Mouse (Mus musculus) neural tube, embryonic 14.5 days (tissue): ENCODE results near the gene Vsig10. TPM values are rescaled to one million over a fixed set of nuclear protein-coding genes. Genes with fewer than 3 reads are reported as not detected.

Experiments
- ATAC-seq: fragments of 200-750 bp; cut with Nextera tagmentation; 2 replicates; pipeline ENCODE4 v1.8.0; 2017; ENCODE audit warnings: low read depth, mild to moderate bottlenecking, moderate TSS enrichment, moderate library complexity
- H3K27ac ChIP-seq: fragments of 300-500 bp; sonication (generic); 2 replicates; pipeline ENCODE4 v1.5.1; 2014; ENCODE audit warnings: low read depth, mild to moderate bottlenecking, control low read depth, low read length, moderate library complexity, mixed read lengths
- H3K27me3 ChIP-seq: fragments of 300-500 bp; sonication (generic); 2 replicates; pipeline ENCODE4 v1.6.1; 2014; ENCODE audit warnings: low read length; ENCODE audit not compliant: control insufficient read depth, insufficient read depth
- H3K36me3 ChIP-seq: fragments of 300-500 bp; sonication (generic); 2 replicates; pipeline ENCODE4 v1.6.1; 2014; ENCODE audit warnings: low read length, mixed read lengths; ENCODE audit not compliant: control insufficient read depth, insufficient read depth
- H3K4me1 ChIP-seq: fragments of 300-500 bp; sonication (generic); 2 replicates; pipeline ENCODE4 v1.6.1; 2014; ENCODE audit warnings: low read length; ENCODE audit not compliant: control insufficient read depth, insufficient read depth
- H3K4me2 ChIP-seq: fragments of 300-500 bp; sonication (generic); 2 replicates; pipeline ENCODE4 v1.6.1; 2014; ENCODE audit warnings: mild to moderate bottlenecking, low read depth, low read length, control low read depth
- H3K4me3 ChIP-seq: fragments of 300-500 bp; sonication (generic); 2 replicates; pipeline ENCODE4 v1.5.1; 2014; ENCODE audit warnings: low read depth, low read length, control low read depth, mixed read lengths
- H3K9ac ChIP-seq: fragments of 300-500 bp; sonication (generic); replicated peaks from 2 replicates; pipeline ENCODE4 v1.6.1; 2014; ENCODE audit warnings: low read depth, mild to moderate bottlenecking, control low read depth, low read length, mixed read lengths
- H3K9me3 ChIP-seq: fragments of 300-500 bp; sonication (generic); 2 replicates; pipeline ENCODE4 v1.6.1; 2016; ENCODE audit warnings: low read length; ENCODE audit not compliant: control insufficient read depth
- WGBS: fragments of 180-500 bp; shearing (Covaris S2); extraction: QIAGEN DNeasy Blood & Tissue Kit; methylation state at CpG from one replicate; pipeline ENCODE4 v1.1.7; 2014; 5-methylcytosine and 5-hydroxymethylcytosine counted together
- polyA plus RNA-seq: library from polyadenylated mRNA; unstranded; fragments of >200 nt; fragmentation: Nextera tagmentation; extraction: Ambion mirVana; gene quantifications from 2 replicates; pipeline ENCODE4 v1.2.1, GENCODE M21; 2014

The Vsig10 gene
- polyA plus RNA-seq, 1 experiment from 2014 or later = 1.2 TPM

DNA sequence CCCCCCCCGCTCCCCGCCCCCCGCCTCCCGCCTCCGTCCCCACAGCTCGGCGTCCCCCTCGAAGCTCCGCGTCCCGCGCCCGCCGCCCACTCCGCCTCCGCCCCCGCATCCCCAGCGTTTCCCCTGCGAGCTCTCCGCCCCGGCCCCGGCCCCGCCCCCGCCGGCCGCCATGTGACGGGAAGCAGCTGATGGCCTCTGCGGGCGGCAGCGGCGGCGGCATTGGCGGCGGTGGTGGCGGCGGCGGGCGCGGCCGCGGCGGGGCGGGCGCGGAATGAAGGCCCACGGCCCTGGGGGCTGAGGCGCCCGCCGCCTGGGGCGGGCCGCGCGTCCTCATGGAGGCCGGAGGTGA is 38.2 kb downstream of the Vsig10 start, which contains the start of gene Wsb2:
Gene Wsb2 (plus strand): TSS at position 176 of the 349 bp plus-strand sequence.
- Histone ChIP-seq H3K9ac (peak within 1 kb of the TSS; percentile 95), H3K27ac (peak within 1 kb of the TSS; percentile 89), H3K9me3 (no peaks in the 10 kb centered on the region), H3K4me1 (peaks cover 25% of the 10 kb centered on the region), H3K4me2 (peak within 1 kb of the TSS; percentile 66), H3K4me3 (peak within 1 kb of the TSS; percentile 97), H3K36me3 (no peaks in the 10 kb centered on the region), H3K27me3 (no peaks in the 10 kb centered on the region)
- 0% methylated on average over 1 of the region's 54 CpGs for WGBS
- peak; percentile 78 for ATAC-seq

DNA sequence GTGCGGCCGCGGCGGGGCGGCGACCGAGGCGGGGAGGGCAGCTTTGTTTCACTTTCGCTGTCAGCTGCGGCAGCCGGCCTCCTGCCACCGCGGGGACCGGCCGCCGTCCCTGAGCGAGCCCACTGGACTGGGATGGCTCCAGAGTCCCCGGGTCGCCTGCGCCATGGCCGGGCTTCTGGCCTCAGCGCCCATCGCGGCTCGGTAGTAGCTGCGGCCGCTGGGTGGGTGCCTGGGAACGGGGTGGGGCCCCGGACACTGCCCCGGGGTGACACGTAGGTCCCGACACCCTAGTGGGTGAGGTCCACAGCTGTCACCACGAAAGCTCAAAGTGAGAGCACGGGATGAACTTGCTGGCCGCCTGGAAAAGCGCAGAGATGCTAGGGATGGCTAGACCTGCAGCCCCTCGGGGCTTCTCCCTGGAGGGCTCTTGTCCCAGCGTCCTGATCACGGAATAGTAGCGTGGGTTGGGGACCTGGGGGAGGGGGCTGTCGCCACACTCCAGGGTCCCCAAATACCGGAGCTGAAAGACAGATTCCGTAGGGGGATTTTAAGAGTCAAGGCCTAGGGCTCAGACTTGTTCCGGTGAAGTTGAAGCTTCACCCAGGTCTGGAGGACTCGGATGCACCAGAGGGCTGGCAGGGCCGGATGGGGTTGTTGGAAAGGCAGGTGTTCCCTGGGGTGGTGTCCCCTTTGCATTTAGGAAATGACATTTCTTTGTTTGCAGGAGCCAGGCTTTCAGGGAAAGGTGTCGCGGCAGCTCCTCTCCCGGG is 38.8 kb downstream of the Vsig10 start:
- Histone ChIP-seq H3K9me3 (no peaks in the 10 kb centered on the region), H3K4me2 (peak overlapping the region; percentile 66), H3K4me1 (peaks cover 25% of the 10 kb centered on the region), H3K27me3 (no peaks in the 10 kb centered on the region), H3K36me3 (no peaks in the 10 kb centered on the region), H3K9ac (peak overlapping the region; percentile 95), H3K4me3 (peak overlapping the region; percentile 97), H3K27ac (peak overlapping the region; percentile 89)
- under 1% methylated on average over 40 of the region's 49 CpGs for WGBS
- ATAC-seq = peak; percentile 45

DNA sequence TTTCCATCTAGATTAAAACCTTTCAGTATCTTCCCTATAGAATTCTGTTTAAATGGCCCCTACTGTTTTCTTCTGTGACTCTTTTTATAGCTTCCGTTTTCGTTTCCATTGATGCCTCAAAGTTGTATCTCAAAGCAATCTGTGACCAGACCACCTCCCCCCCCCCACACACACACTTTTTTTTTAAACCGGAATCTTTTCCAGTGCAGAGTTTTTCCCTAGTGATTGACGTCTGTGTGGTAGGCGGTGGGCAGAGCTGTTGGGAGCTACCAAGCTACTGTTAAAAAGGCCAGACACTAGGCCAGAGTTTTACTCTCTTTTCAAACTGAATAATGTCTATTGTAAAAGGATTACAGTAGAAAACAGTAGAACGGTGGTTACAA is 39.4 kb downstream of the Vsig10 start:
- peaks cover 25% of the 10 kb centered on the region for H3K4me1 ChIP-seq
- ATAC-seq = no peak
- no peaks in the 10 kb centered on the region for H3K36me3 ChIP-seq
- no peaks in the 10 kb centered on the region for H3K9me3 ChIP-seq
- H3K9ac ChIP-seq = peak overlapping the region; percentile 95
- peak overlapping the region; percentile 66 for H3K4me2 ChIP-seq
- peak overlapping the region; percentile 97 for H3K4me3 ChIP-seq
- H3K27ac ChIP-seq = peak overlapping the region; percentile 89
- no peaks in the 10 kb centered on the region for H3K27me3 ChIP-seq
- 4% methylated on average over 6 of the region's 6 CpGs for WGBS

DNA sequence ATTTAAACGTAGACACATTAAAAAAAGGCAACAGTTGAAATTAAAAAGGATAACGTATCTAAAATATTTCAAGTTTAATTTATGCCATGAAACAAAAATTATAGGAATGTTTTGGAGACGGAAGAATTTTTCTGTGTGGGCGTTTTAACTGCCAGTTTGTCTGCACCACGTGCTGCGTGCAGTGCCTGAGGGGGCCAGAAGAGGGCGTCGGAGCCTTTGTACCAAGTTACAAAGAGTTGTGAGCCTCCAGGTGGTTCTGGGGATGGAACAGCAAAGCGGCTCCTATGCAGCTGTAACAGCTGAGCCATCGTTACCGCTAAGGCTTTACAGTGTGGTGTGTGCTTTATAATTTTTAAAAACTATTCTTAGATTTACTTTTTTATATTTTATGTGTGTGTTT is 39.8 kb downstream of the Vsig10 start:
- peak overlapping the region; percentile 97 for H3K4me3 ChIP-seq
- H3K4me2 ChIP-seq = peak overlapping the region; percentile 66
- peaks cover 25% of the 10 kb centered on the region for H3K4me1 ChIP-seq
- H3K9me3 ChIP-seq = no peaks in the 10 kb centered on the region
- no peaks in the 10 kb centered on the region for H3K27me3 ChIP-seq
- no peak overlapping the region for H3K9ac ChIP-seq
- H3K36me3 ChIP-seq = 0 out of 2 replicates have a peak, but pooled peaks cover 2% of the 10 kb centered on the region
- WGBS = 38% methylated on average over 11 of the region's 11 CpGs
- H3K27ac ChIP-seq = no peak overlapping the region
- ATAC-seq = no peak

DNA sequence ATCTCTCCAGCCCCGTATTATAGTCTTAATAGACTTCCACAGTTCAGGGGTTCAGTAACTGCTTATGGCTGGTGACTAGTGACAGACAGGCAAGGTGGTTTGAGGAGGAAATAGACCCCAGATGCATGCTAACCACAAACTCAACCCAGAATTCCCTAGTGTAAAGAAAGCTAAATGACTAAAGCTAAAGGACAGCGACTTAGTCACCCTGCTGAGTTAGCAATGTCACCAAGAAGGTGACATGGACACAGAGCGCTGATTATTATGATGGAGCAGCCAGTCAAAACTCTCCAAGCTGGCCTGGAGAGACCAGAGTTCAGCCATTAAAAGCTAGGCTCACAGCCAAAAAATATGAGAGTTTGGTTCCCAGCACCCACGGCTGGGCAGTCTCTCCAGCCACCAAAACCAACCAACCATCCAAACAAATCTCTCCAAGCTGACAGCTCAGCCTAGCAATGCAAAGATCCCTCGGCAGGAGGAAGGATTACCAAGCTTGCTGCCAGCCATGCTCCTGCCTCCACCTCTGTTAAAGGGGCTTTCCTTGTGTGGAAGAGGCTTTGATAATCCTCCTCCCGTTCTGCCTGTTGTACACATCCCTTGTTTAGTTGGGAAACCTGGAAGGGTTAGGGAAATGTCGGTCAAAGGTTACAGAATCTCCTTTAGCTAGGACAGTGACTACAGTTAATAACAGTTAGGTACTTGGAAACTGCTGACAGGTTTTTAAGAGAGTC is 40.8 kb downstream of the Vsig10 start:
- WGBS = 48% methylated on average over 7 of the region's 7 CpGs
- H3K4me3 ChIP-seq = no peak overlapping the region

DNA sequence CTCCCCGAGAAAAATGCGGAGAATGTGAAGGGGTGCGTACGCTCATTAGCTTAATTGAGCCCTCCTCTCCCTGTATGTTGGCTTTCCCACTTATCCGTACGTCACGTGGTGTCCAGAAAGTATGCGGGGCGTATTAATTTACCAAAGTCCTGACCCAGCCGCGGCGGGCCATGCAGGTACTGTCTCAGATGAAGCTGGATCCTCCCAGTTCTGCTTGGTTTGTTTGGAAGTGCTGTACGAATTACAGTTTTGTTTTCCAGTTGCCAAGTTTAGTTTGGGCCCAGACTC is 41.3 kb downstream of the Vsig10 start:
- WGBS = 50% methylated on average over 13 of the region's 13 CpGs
- peaks cover 25% of the 10 kb centered on the region for H3K4me1 ChIP-seq
- H3K4me3 ChIP-seq = no peak overlapping the region
- ATAC-seq = no peak
- H3K4me2 ChIP-seq = no peak overlapping the region
- no peak overlapping the region for H3K27ac ChIP-seq
- no peak overlapping the region for H3K9ac ChIP-seq
- no peaks in the 10 kb centered on the region for H3K27me3 ChIP-seq
- H3K36me3 ChIP-seq = peaks cover 13% of the 10 kb centered on the region
- H3K9me3 ChIP-seq = no peaks in the 10 kb centered on the region

More for the DNA sequence above, 40.8 kb downstream of the Vsig10 start:
- H3K9me3 ChIP-seq = no peaks in the 10 kb centered on the region
- ATAC-seq = no peak
- H3K27ac ChIP-seq = no peak overlapping the region
- no peaks in the 10 kb centered on the region for H3K27me3 ChIP-seq
- no peak overlapping the region for H3K9ac ChIP-seq
- H3K4me1 ChIP-seq = peaks cover 25% of the 10 kb centered on the region
- H3K36me3 ChIP-seq = peaks cover 8% of the 10 kb centered on the region
- H3K4me2 ChIP-seq = no peak overlapping the region

DNA sequence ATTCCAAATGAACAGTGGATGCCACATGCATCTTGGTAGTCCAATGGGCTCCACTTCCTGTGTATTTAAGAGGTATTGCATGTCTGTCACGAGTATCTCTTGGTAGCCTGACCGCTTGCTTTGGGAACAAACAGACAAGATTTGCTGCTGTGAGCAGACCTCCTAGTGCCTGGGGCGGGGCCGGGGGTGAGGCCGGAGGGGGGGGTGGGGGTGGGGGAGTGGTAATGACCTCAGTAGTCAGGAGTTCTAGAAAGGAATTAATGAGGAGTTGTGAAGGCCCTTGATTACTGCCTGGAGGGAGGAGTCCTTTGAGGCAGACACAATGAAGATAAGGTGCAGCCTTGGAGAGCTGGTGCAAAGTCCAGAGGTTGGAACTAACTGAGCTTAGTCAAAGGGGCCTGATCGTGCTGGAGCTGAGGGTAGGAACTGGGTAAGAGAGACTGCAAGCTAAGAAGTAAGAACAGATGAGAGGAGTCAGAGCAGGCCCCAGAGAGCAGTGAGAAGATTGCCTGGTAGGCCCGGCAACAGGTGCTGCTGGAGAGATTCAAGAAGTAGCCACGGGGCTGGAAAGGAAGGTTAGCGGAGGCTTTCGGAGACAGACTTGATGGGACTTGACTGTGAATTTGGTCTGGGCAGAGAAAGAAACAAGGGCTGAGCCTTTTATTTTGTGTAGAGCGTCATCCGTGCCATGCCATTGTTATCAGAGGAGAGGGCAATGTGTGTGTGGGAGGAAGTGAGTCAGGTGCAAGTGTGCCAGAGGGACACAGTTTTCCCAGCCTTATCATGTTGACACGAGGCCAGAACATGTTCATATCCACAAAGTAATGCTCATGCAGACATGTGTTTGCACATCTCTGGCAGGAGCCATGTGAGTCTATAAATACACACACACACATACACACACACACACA is 42.0 kb downstream of the Vsig10 start:
- WGBS = 40% methylated on average over 13 of the region's 13 CpGs
- Histone ChIP-seq H3K9me3 (no peaks in the 10 kb centered on the region), H3K4me2 (no peak overlapping the region), H3K9ac (no peak overlapping the region), H3K4me3 (no peak overlapping the region), H3K27ac (no peak overlapping the region), H3K4me1 (peaks cover 24% of the 10 kb centered on the region), H3K36me3 (peaks cover 16% of the 10 kb centered on the region), H3K27me3 (no peaks in the 10 kb centered on the region)
- no peak for ATAC-seq

DNA sequence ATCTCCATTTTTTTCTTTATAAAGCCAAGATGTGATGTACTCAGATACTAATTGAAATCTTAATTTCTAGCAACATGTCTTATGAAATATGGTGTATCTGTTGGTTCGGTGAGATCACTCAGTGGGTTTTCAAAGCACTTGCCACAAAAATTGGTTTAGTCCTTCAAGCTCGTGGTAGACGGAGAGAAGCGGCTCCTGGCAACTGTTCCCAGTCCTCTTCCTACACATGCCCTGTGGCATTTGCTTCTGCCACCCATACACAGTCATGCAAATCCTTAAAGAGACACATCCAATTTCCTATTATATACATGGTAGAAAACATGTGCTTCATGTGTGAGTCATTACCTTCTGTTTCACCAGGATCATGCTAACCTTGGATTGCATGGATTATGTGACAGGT is 42.7 kb downstream of the Vsig10 start:
- no peak overlapping the region for H3K4me3 ChIP-seq
- H3K9ac ChIP-seq = no peak overlapping the region
- no peaks in the 10 kb centered on the region for H3K9me3 ChIP-seq
- no peaks in the 10 kb centered on the region for H3K27me3 ChIP-seq
- 74% methylated on average over 4 of the region's 4 CpGs for WGBS
- no peak for ATAC-seq
- H3K4me2 ChIP-seq = no peak overlapping the region
- peaks cover 16% of the 10 kb centered on the region for H3K36me3 ChIP-seq
- H3K27ac ChIP-seq = no peak overlapping the region
- H3K4me1 ChIP-seq = peaks cover 17% of the 10 kb centered on the region
